Mouse (Mus musculus): ENCODE data around the gene Exoc3l2.

- no peak for TF ChIP-seq MAX (IDR thresholded peaks at IDR 0.05)
- TF ChIP-seq CTCF (IDR thresholded peaks at IDR 0.05; ENCODE audit: control insufficient read depth, insufficient read depth, insufficient read length): no peak
- TF ChIP-seq CEBPB (IDR thresholded peaks at IDR 0.05; ENCODE audit: low read depth): no peak
- no peak for TF ChIP-seq FOSL1 (IDR thresholded peaks at IDR 0.05; ENCODE audit: insufficient read depth, low read length, poor library complexity, severe bottlenecking)
Observed at GRCm38 (mm10) chr7:19426888-19427287, 36.2 kb upstream of the Exoc3l2 start.
